Mouse (Mus musculus): ENCODE data around the gene Gpd1. TPM values are rescaled to one million over a fixed set of nuclear protein-coding genes. Genes with fewer than 3 reads are reported as not detected.

Gene Gpd1
- total and polyA plus RNA-seq, 2 experiments from 2014 or later: 9.0 to 16.4 TPM

DNA sequence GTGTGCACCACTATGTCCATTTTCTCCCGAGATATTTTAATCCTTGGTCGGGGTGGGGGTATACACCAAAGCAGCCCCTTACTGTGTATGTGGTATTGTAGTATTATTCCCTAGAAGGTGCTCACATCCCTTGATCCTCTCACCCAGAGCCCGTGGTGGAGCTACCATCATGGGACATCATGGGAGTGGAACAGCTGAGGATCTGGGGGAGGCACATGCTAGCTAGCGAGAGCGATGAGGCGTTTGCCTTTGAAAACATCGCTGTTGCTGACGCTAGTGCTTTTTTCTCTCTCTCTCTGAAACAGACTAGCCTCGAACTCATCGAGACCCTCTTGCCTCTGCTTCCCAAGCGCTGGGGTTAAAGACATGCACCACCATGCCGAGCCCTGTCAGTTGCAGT is 501 bp upstream of the Gpd1 start:
- H3K4me2 ChIP-seq (ENCODE audit: low read depth, low read length): no peak overlapping the region
- no peak overlapping the region for H3K4me3 ChIP-seq (ENCODE audit: low read depth, low read length)
- H3K9me3 ChIP-seq (replicated peaks; ENCODE audit: control insufficient read depth, low read length): no peaks in the 10 kb centered on the region
- DNase-seq (ENCODE audit: low spot score) (no peak), ATAC-seq (ENCODE audit: insufficient read depth, low read depth) (no peak)
- H3K27me3 ChIP-seq (ENCODE audit: control insufficient read depth, insufficient read depth, low read length): no peaks in the 10 kb centered on the region
- H3K36me3 ChIP-seq (replicated peaks; ENCODE audit: control insufficient read depth, insufficient read depth, low read length): peaks cover 13% of the 10 kb centered on the region
- no peak overlapping the region for H3K9ac ChIP-seq (replicated peaks; ENCODE audit: low read depth, low read length)
- 76% methylated on average over 12 of the region's 12 CpGs for WGBS
- no peak for TF ChIP-seq EP300 (IDR thresholded peaks at IDR 0.05; ENCODE audit: low read depth)
- no peak overlapping the region for H3K27ac ChIP-seq (ENCODE audit: low read depth)
- peaks cover 22% of the 10 kb centered on the region for H3K4me1 ChIP-seq (ENCODE audit: control insufficient read depth, insufficient read depth)

DNA sequence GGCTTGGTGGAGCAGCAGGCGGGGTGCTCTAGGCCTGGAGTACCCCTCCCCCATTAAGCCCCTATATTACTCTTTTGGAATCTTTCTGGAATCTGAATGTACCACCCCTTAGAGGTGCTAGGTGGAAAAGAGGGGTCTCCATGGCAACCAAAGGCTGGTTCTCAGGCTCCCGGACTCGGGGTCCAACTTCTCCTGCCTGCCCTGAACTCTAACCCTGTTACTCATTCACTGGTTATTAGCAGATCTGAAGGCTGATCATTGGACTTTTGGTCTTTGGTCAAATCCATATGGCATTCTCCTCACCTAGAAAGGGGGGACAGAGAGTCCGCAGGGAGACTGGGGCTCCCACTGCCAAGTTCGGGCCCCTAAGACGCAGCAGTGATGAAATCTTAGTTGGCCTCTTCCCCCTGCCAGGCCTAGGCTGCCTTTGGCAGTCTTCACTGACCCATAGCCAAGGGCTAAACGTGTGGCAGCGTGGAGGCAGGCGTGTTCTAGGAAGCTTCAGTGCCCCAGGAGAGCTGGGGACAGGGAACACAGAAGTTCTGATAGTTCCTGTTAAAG is 1.2 kb downstream of the Gpd1 start:
- Histone ChIP-seq H3K9ac (replicated peaks; ENCODE audit: low read depth, low read length) (no peak overlapping the region), H3K9me3 (replicated peaks; ENCODE audit: control insufficient read depth, low read length) (no peaks in the 10 kb centered on the region), H3K4me2 (ENCODE audit: low read depth, low read length) (no peak overlapping the region), H3K27ac (ENCODE audit: low read depth) (no peak overlapping the region), H3K36me3 (replicated peaks; ENCODE audit: control insufficient read depth, insufficient read depth, low read length) (no peaks in the 10 kb centered on the region; the same call in 1 of the 2 replicates), H3K4me3 (ENCODE audit: low read depth, low read length) (no peak overlapping the region), H3K4me1 (ENCODE audit: control insufficient read depth, insufficient read depth) (peaks cover 36% of the 10 kb centered on the region), H3K27me3 (ENCODE audit: control insufficient read depth, insufficient read depth, low read length) (no peaks in the 10 kb centered on the region)
- ATAC-seq (ENCODE audit: insufficient read depth, low read depth): no peak
- TF ChIP-seq EP300 (IDR thresholded peaks at IDR 0.05; ENCODE audit: low read depth): no peak
- no peak for TF ChIP-seq CTCF (IDR thresholded peaks at IDR 0.05; ENCODE audit: low read depth)
- WGBS: 91% methylated on average over 9 of the region's 9 CpGs
- no peak for DNase-seq (ENCODE audit: low spot score)

DNA sequence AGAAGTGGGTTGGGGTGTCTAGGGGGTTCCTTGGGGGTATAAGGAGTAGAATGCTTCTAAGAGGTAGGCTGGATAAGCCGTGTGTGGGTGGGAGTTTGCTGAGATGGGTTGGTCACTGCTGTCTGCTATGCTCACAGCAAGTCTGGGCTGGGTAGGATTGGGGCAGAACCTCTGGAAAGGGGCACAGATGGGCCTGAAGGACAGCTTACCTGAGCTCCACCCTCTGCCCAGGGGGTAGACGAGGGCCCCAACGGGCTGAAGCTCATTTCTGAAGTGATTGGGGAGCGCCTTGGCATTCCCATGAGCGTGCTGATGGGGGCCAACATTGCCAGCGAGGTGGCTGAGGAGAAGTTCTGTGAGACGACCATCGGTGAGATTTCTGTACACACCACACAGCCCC is 2.5 kb downstream of the Gpd1 start:
- no peaks in the 10 kb centered on the region; the same call in 1 of the 2 replicates for H3K36me3 ChIP-seq (replicated peaks; ENCODE audit: control insufficient read depth, insufficient read depth, low read length)
- peaks cover 46% of the 10 kb centered on the region for H3K4me1 ChIP-seq (ENCODE audit: control insufficient read depth, insufficient read depth)
- no peak overlapping the region for H3K9ac ChIP-seq (replicated peaks; ENCODE audit: low read depth, low read length)
- H3K9me3 ChIP-seq (replicated peaks; ENCODE audit: control insufficient read depth, low read length): no peaks in the 10 kb centered on the region
- H3K27ac ChIP-seq (ENCODE audit: low read depth): no peak overlapping the region
- no peak overlapping the region for H3K4me3 ChIP-seq (ENCODE audit: low read depth, low read length)
- DNase-seq (ENCODE audit: low spot score): no peak
- no peak overlapping the region for H3K4me2 ChIP-seq (ENCODE audit: low read depth, low read length)
- H3K27me3 ChIP-seq (ENCODE audit: control insufficient read depth, insufficient read depth, low read length): no peaks in the 10 kb centered on the region
- no peak for ATAC-seq (ENCODE audit: insufficient read depth, low read depth)
- TF ChIP-seq CTCF (IDR thresholded peaks at IDR 0.05; ENCODE audit: low read depth) (no peak), EP300 (IDR thresholded peaks at IDR 0.05; ENCODE audit: low read depth) (no peak)
- WGBS: 74% methylated on average over 8 of the region's 8 CpGs

DNA sequence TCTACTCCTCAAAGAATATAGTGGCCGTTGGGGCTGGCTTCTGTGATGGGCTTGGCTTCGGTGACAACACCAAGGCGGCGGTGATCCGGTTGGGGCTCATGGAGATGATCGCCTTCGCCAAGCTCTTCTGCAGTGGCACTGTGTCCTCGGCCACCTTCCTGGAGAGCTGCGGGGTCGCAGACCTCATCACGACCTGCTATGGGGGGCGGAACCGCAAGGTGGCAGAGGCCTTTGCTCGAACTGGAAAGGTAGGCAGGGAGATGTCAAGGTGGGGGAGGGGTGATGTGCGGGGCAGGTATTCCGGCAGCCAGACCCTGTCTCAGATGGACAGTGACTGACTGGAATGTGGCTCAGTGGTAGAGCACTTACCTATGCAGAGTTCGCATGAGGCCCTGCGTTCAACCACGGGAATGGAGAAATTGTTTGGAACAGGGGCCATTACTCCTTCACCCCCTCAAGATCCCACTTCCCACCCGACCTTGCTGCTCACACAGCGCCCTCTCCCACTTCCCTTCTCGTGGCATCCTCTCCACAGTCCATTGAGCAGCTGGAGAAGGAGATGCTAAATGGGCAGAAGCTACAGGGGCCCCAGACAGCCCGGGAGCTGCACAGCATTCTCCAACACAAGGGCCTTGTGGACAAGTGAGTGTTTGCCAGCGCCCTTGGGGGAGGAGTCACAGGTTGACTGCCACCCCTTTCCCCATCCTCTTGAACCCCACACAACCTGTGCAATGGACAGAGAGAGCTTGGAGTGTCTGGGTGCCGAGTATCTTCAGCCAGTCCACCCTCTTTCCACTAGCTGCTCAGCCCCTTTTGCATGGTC is 4.8 kb downstream of the Gpd1 start:
- no peaks in the 10 kb centered on the region; the same call in 1 of the 2 replicates for H3K36me3 ChIP-seq (replicated peaks; ENCODE audit: control insufficient read depth, insufficient read depth, low read length)
- TF ChIP-seq EP300 (IDR thresholded peaks at IDR 0.05; ENCODE audit: low read depth) (no peak), CTCF (IDR thresholded peaks at IDR 0.05; ENCODE audit: low read depth) (no peak)

DNA sequence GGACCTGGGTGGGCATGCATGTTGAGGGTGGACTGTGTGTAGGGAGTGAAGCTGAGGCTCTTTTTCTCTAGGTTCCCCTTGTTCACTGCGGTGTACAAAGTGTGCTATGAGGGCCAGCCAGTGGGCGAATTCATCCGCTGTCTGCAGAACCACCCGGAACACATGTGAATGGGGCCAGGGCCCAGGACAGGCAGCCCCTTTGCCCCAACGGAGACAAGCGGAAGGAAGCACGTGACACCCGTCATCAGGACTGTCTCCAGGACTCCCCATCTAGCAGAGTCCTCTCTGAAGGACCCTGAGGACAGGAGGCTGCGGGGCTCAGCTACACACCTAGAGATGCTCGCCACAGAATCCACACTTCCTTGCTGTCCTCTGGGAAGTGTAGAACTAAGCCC is 5.8 kb downstream of the Gpd1 start:
- Histone ChIP-seq H3K4me3 (ENCODE audit: low read depth, low read length) (no peak overlapping the region), H3K9ac (replicated peaks; ENCODE audit: low read depth, low read length) (no peak overlapping the region)
- DNase-seq (ENCODE audit: low spot score): no peak

More for the DNA sequence above, 4.8 kb downstream of the Gpd1 start:
- DNase-seq (ENCODE audit: low spot score): no peak
- no peaks in the 10 kb centered on the region for H3K27me3 ChIP-seq (ENCODE audit: control insufficient read depth, insufficient read depth, low read length)
- peak overlapping the region; percentile 98; the same call in 1 of the 2 replicates for H3K27ac ChIP-seq (ENCODE audit: low read depth)
- peaks cover 39% of the 10 kb centered on the region for H3K4me1 ChIP-seq (ENCODE audit: control insufficient read depth, insufficient read depth)
- no peak for ATAC-seq (ENCODE audit: insufficient read depth, low read depth)
- 77% methylated on average over 25 of the region's 25 CpGs for WGBS
- no peak overlapping the region for H3K4me2 ChIP-seq (ENCODE audit: low read depth, low read length)
- H3K9ac ChIP-seq (replicated peaks; ENCODE audit: low read depth, low read length): no peak overlapping the region
- H3K9me3 ChIP-seq (replicated peaks; ENCODE audit: control insufficient read depth, low read length): no peaks in the 10 kb centered on the region
- H3K4me3 ChIP-seq (ENCODE audit: low read depth, low read length): no peak overlapping the region

More for the DNA sequence above, 5.8 kb downstream of the Gpd1 start:
- no peaks in the 10 kb centered on the region for H3K27me3 ChIP-seq (ENCODE audit: control insufficient read depth, insufficient read depth, low read length)
- TF ChIP-seq EP300 (IDR thresholded peaks at IDR 0.05; ENCODE audit: low read depth) (no peak), CTCF (IDR thresholded peaks at IDR 0.05; ENCODE audit: low read depth) (no peak)
- H3K36me3 ChIP-seq (replicated peaks; ENCODE audit: control insufficient read depth, insufficient read depth, low read length): peaks cover 8% of the 10 kb centered on the region
- H3K4me1 ChIP-seq (ENCODE audit: control insufficient read depth, insufficient read depth): peaks cover 32% of the 10 kb centered on the region
- WGBS: 45% methylated on average over 10 of the region's 10 CpGs
- H3K9me3 ChIP-seq (replicated peaks; ENCODE audit: control insufficient read depth, low read length): no peaks in the 10 kb centered on the region
- no peak for ATAC-seq (ENCODE audit: insufficient read depth, low read depth)
- peak overlapping the region; percentile 98 for H3K27ac ChIP-seq (ENCODE audit: low read depth)
- peak overlapping the region; percentile 63; the same call in 1 of the 2 replicates for H3K4me2 ChIP-seq (ENCODE audit: low read depth, low read length)
